Mouse (Mus musculus): ENCODE measurements around the gene Cdc42bpb. TPM values are rescaled to one million over a fixed set of nuclear protein-coding genes. Genes with fewer than 3 reads are reported as not detected.

Cdc42bpb gene
- total and polyA plus RNA-seq, 3 experiments = 55.3 to 105 (median 58.5) TPM

DNA sequence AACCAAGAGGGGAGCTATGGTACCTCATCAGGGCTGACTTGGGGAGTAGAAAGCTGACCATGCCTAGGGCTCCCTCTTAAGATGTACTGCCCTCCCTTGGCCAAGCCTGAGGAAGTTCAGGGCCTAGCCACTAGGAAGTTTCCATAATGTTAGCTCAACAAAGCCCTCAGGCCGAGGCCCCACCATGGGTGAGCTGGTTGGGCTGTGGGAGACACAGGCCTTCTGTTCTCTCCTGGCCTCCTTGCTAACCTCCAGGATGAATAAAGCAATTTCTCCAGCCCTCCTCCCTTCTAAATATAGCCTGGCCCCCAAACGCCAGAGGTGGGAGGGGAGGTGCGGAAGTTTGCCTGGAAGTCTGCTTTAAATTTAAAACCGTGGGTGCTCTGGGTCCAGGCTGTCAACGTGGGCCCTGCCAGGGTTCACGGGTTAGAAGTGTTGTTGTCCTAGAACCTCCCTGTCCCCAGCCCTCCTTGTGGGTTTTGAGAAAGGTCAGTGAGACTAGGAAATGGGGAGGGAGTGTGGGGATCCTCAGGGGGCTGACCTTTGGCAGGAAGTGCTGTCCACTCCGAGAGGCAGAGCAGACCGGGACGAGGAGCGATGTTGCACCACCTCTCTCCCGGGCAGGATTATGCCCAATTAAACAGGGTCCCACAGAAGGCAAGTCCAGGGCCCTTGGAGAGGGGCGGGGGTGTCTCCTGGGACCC lies 35.2 kb upstream of the Cdc42bpb start:
- H3K9ac ChIP-seq (ENCODE audit: low read depth, low read length) = peak overlapping the region; percentile 29
- no peaks in the 10 kb centered on the region for H3K79me2 ChIP-seq (replicated peaks; ENCODE audit: control insufficient read depth, insufficient read depth, low read length)
- H3K27me3 ChIP-seq (ENCODE audit: control insufficient read depth, insufficient read depth, low read length) = no peaks in the 10 kb centered on the region
- H3K4me3 ChIP-seq = peak overlapping the region; percentile 56
- peaks cover 4% of the 10 kb centered on the region for H3K4me1 ChIP-seq (ENCODE audit: control insufficient read depth, insufficient read depth, low read length)
- 9% methylated on average over 12 of the region's 12 CpGs for WGBS
- TF ChIP-seq CTCF (IDR thresholded peaks at IDR 0.05) (peak; percentile 44), POLR2A (IDR thresholded peaks at IDR 0.05; ENCODE audit: insufficient read depth, low read depth, low read length) (no peak), EP300 (IDR thresholded peaks at IDR 0.05; ENCODE audit: insufficient read depth, low read depth, low read length) (no peak)
- peak in 1 of 2 experiments; percentile 54 for DNase-seq
- H3K36me3 ChIP-seq (ENCODE audit: control insufficient read depth, insufficient read depth, low read length) = no peaks in the 10 kb centered on the region
- peak overlapping the region; percentile 74 for H3K27ac ChIP-seq
- intact Hi-C loops (cut with DNase I) = loop anchor here (1.0 to 5.0 kb wide), 3 partner anchors 11 to 140 kb away; partner anchors contain the start of gene Amn

DNA sequence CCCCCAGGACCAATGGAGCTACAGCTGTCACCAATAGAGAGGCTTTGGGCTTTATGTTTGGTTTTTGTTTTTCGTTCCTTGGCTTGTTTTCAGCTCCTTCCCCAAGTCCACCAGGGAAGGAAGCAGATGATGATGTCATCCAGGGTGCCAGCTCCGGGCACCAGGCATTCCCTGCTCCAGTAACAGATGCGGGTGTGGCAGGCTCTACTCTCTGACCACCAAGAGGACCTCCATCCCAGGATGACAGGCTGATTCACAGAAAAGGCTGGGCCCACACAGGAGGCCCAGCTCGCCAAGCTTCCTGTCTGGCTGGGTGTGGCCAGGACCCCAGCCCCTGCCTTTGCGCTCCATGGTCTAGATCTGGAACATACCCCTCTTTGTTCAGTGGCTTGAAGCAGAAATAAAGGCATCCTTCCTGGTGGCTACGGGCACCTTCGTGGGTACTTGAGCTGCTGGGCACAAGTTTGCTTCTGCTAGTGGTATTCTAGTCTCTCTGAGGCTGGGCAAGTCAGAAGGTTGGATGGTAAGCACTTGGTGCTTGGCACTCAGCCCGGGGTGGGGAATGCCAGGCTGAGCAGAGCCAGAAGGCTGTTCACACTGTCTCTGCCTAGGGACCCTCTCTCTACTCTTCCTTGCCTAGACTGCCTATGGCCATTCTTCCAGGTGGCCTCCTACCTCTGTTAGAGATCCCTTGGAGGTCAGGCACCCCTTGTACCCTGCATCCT lies 34.3 kb upstream of the Cdc42bpb start:
- intact Hi-C loops (cut with DNase I) = loop anchor here (5.0 kb wide), 2 partner anchors 74 to 139 kb away; partner anchors contain the start of gene Amn
- no peaks in the 10 kb centered on the region for H3K79me2 ChIP-seq (replicated peaks; ENCODE audit: control insufficient read depth, insufficient read depth, low read length)
- 0 out of 2 replicates have a peak, but pooled peaks cover 1% of the 10 kb centered on the region for H3K4me1 ChIP-seq (ENCODE audit: control insufficient read depth, insufficient read depth, low read length)
- 0 out of 2 replicates have a peak, but pooled peaks cover 1% of the 10 kb centered on the region for H3K27me3 ChIP-seq (ENCODE audit: control insufficient read depth, insufficient read depth, low read length)
- TF ChIP-seq EP300 (IDR thresholded peaks at IDR 0.05; ENCODE audit: insufficient read depth, low read depth, low read length) (no peak), CTCF (IDR thresholded peaks at IDR 0.05) (no peak), POLR2A (IDR thresholded peaks at IDR 0.05; ENCODE audit: insufficient read depth, low read depth, low read length) (no peak)
- no peak overlapping the region for H3K4me3 ChIP-seq
- 56% methylated on average over 8 of the region's 8 CpGs for WGBS
- H3K36me3 ChIP-seq (ENCODE audit: control insufficient read depth, insufficient read depth, low read length) = no peaks in the 10 kb centered on the region
- peak in 1 of 2 experiments; percentile 44 for DNase-seq
- no peak overlapping the region for H3K27ac ChIP-seq
- H3K9ac ChIP-seq (ENCODE audit: low read depth, low read length) = no peak overlapping the region

DNA sequence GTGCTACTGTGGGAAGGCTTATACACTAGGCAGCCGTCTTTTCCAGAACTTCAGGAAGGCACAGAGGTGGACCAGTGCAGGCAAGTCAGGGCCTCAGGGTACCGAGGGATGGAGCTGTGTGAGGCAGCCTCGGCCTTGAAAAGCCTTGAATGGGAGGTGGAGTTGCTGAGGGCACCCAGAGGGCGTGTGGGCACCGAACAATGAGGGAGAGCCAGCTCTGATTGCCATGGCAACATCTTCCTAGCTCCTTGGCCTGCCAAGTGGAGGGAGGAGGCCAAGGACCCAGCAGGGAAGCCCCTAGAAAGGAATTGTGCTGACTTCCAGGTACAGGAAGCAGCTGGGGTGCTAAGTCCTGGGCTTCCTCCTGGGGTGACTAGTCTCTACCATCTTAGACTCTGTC lies 32.1 kb upstream of the Cdc42bpb start:
- 60% methylated on average over 5 of the region's 5 CpGs for WGBS
- TF ChIP-seq POLR2A (IDR thresholded peaks at IDR 0.05; ENCODE audit: insufficient read depth, low read depth, low read length) (no peak), EP300 (IDR thresholded peaks at IDR 0.05; ENCODE audit: insufficient read depth, low read depth, low read length) (no peak), CTCF (IDR thresholded peaks at IDR 0.05) (no peak)

DNA sequence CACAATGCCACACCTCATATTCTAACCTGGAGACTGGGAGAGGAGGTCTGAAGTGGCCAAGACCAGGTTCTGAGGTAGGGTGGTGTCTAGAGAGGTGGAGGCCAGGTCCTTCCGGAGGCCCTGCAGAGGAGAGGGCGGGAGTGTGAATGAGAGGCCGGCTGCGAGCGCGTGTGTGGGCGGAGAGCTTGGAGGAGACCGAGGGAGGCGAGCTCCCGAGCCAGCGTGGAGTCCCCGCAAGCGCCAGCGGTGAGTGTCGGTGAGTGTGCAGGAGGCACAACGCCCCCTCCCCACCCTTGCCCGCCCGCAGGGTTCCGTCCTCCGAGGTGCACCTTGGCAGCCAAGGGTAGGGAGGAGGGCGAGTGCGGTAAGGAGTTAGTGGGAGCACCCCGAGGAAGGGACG lies 29.1 kb upstream of the Cdc42bpb start, which contains the start of gene Lbhd2:
Gene Lbhd2, plus strand, starts transcription at position 188 of the 400 bp plus-strand sequence.
- no peak for TF ChIP-seq POLR2A (IDR thresholded peaks at IDR 0.05; ENCODE audit: insufficient read depth, low read depth, low read length)
- TF ChIP-seq EP300 (IDR thresholded peaks at IDR 0.05; ENCODE audit: insufficient read depth, low read depth, low read length) = no peak
- TF ChIP-seq CTCF (IDR thresholded peaks at IDR 0.05) = no peak
- no peak for DNase-seq
- WGBS = 8% methylated on average over 24 of the region's 24 CpGs
- Histone ChIP-seq H3K27me3 (ENCODE audit: control insufficient read depth, insufficient read depth, low read length) (0 out of 2 replicates have a peak, but pooled peaks cover 3% of the 10 kb centered on the region), H3K79me2 (replicated peaks; ENCODE audit: control insufficient read depth, insufficient read depth, low read length) (no peaks in the 10 kb centered on the region), H3K4me1 (ENCODE audit: control insufficient read depth, insufficient read depth, low read length) (peaks cover under 1% of the 10 kb centered on the region), H3K4me3 (no peak within 1 kb of the TSS), H3K36me3 (ENCODE audit: control insufficient read depth, insufficient read depth, low read length) (no peaks in the 10 kb centered on the region), H3K27ac (no peak within 1 kb of the TSS), H3K9ac (ENCODE audit: low read depth, low read length) (no peak within 1 kb of the TSS)
- intact Hi-C loops (cut with DNase I) = no loop called here

More for the DNA sequence above, 32.1 kb upstream of the Cdc42bpb start:
- no peak for DNase-seq
- 0 out of 2 replicates have a peak, but pooled peaks cover 3% of the 10 kb centered on the region for H3K27me3 ChIP-seq (ENCODE audit: control insufficient read depth, insufficient read depth, low read length)
- H3K9ac ChIP-seq (ENCODE audit: low read depth, low read length) = no peak overlapping the region
- H3K4me3 ChIP-seq = no peak overlapping the region
- intact Hi-C loops (cut with DNase I) = no loop called here
- no peaks in the 10 kb centered on the region for H3K36me3 ChIP-seq (ENCODE audit: control insufficient read depth, insufficient read depth, low read length)
- no peaks in the 10 kb centered on the region for H3K79me2 ChIP-seq (replicated peaks; ENCODE audit: control insufficient read depth, insufficient read depth, low read length)
- 0 out of 2 replicates have a peak, but pooled peaks cover 1% of the 10 kb centered on the region for H3K4me1 ChIP-seq (ENCODE audit: control insufficient read depth, insufficient read depth, low read length)
- H3K27ac ChIP-seq = no peak overlapping the region

DNA sequence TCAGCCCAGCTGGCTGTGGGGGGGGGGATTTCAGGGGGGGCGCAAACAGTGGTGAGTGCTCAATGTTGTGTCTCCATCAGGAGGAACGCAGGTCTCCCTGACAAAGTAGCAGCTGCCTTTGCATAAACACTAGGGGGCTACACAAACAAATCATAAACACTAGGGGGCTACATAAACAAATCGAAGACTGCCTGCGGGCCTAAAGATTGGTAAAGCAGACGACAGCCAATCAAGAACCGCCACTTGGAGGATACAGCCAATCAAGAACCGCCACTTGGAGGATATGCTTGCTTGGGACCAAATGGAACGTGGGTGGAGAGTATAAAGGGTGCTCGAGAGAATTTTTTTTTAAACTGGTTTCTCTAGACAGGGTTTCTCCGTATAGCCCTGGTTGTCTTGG lies 27.4 kb upstream of the Cdc42bpb start:
- Histone ChIP-seq H3K79me2 (replicated peaks; ENCODE audit: control insufficient read depth, insufficient read depth, low read length) (no peaks in the 10 kb centered on the region), H3K4me3 (no peak overlapping the region), H3K4me1 (ENCODE audit: control insufficient read depth, insufficient read depth, low read length) (peaks cover 1% of the 10 kb centered on the region), H3K36me3 (ENCODE audit: control insufficient read depth, insufficient read depth, low read length) (no peaks in the 10 kb centered on the region), H3K9ac (ENCODE audit: low read depth, low read length) (no peak overlapping the region), H3K27me3 (ENCODE audit: control insufficient read depth, insufficient read depth, low read length) (0 out of 2 replicates have a peak, but pooled peaks cover 3% of the 10 kb centered on the region), H3K27ac (no peak overlapping the region)
- no peak for DNase-seq
- WGBS = 63% methylated on average over 10 of the region's 10 CpGs
- intact Hi-C loops (cut with DNase I) = no loop called here
- TF ChIP-seq EP300 (IDR thresholded peaks at IDR 0.05; ENCODE audit: insufficient read depth, low read depth, low read length) (no peak), CTCF (IDR thresholded peaks at IDR 0.05) (no peak), POLR2A (IDR thresholded peaks at IDR 0.05; ENCODE audit: insufficient read depth, low read depth, low read length) (no peak)

Data from heart, adult 2 months (tissue).